Mouse (Mus musculus) mouse trophoblast stem cell (cell line): ENCODE measurements around the gene Tmem266.

Experiments used
- in situ Hi-C, 2 experiments: fragments of 300-500 bp; cut with MseI, MboI; formaldehyde crosslinking; loops; 2 replicates in 1 of 2; 3 replicates in 1 of 2; pipeline ENCODE4 v1.15.1; 2025

The Tmem266 gene

DNA sequence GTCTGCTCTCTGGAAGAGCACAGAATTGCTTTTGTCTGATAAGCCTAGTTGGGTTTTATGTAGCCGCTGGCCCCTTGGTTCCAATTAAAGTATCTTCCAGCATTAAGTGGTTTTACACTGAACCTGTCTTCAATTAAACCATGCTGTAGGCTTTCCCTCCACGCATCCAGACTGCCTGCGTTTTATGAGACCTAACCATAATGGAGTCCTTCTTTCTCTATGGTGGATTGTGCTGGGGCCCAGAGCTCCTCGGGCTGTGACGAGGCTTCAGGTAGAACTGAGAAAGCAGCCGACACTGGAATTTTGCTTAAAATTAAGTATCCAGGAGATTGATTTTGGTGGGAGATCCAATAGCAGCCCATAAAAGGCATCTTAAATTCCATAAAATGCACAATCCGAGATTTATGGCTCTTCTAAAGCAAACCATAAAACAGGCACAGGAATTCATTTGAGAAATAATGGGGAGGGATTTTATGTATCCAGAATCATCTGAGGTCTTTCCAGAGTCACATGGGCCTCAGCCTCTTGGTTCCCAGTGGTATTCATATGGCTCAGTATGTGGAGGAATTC, 72.4 kb downstream of the Tmem266 start:
- in situ Hi-C loops: no loop called here

DNA sequence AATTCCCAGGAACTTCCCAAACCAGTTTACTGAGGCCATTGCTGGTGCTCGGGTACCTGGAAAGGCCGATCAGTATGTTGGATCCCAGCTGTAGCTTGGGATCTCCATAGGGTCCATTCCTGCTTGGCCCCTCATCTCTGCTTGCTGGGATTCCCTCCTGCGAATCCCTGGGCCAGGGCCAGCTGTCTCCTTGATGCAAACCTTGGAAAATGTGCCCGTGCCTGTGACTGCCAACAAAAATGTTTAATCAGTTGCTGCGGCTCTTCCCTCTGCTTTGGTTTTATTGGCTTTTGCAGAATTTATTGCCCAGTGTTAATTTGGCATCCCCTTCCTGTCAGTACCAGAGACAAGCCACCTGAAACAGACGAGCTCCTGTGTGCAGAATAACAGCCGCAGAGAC, 75.6 kb downstream of the Tmem266 start:
- in situ Hi-C loops: no loop called here

DNA sequence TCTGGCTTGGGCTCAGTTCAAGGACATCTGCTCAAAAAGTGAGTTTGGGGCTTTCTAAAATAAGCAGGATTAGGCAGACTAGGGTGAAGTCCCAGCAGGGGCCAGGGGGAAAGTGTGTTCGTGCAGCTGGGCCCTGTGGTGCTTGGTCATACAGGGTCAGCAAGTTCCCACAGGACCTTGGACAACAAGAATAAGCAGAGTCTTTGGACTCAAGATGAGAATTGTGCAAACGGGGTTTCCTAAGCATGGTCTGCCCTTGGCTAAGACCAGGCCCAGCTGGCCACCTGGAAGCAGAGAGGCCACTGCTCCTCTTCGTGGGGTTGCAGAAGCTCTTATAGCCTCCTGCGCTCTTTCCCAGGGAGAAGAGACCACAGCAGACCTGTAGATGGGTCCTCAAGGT, 77.5 kb downstream of the Tmem266 start:
- in situ Hi-C loops: no loop called here

GRCm38 (mm10) chr9:55404976-55405702, 78.4 kb downstream of the Tmem266 start:
- in situ Hi-C loops: no loop called here

- in situ Hi-C loops: no loop called here
Observed at GRCm38 (mm10) chr9:55406773-55407172, 80.1 kb downstream of the Tmem266 start.

GRCm38 (mm10) chr9:55408851-55409250, 82.1 kb downstream of the Tmem266 start:
- in situ Hi-C loops: no loop called here

DNA sequence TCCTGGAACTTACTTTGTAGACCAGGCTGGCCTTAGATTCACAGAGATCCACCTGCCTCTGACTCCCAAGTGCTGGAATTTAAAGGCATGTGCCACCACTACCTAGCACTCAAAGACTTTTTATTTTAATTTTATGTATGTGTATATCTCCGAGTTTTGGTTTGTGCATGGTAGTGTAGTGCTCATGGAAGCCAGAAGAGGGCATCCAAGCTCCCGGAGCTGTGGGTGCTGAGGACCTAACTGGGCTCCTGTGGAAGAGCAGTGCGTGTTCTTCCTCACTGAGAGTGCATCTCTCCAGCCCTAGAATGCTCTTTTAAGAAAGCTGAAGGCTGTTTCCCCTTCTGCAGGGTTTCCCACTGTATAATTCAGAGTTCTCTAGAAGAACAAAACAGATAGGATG, 83.1 kb downstream of the Tmem266 start:
- in situ Hi-C loops: no loop called here

- in situ Hi-C loops: no loop called here
Observed at GRCm38 (mm10) chr9:55410430-55410829, 83.7 kb downstream of the Tmem266 start.

- in situ Hi-C loops: no loop called here
Observed at GRCm38 (mm10) chr9:55411154-55411553, 84.4 kb downstream of the Tmem266 start.

GRCm38 (mm10) chr9:55421786-55422185, 95.1 kb downstream of the Tmem266 start:
- in situ Hi-C loops: loop anchor here in 1 of 2 experiments (10.0 kb wide), 1 partner anchor 103 kb away; no protein-coding TSS in a partner anchor

DNA sequence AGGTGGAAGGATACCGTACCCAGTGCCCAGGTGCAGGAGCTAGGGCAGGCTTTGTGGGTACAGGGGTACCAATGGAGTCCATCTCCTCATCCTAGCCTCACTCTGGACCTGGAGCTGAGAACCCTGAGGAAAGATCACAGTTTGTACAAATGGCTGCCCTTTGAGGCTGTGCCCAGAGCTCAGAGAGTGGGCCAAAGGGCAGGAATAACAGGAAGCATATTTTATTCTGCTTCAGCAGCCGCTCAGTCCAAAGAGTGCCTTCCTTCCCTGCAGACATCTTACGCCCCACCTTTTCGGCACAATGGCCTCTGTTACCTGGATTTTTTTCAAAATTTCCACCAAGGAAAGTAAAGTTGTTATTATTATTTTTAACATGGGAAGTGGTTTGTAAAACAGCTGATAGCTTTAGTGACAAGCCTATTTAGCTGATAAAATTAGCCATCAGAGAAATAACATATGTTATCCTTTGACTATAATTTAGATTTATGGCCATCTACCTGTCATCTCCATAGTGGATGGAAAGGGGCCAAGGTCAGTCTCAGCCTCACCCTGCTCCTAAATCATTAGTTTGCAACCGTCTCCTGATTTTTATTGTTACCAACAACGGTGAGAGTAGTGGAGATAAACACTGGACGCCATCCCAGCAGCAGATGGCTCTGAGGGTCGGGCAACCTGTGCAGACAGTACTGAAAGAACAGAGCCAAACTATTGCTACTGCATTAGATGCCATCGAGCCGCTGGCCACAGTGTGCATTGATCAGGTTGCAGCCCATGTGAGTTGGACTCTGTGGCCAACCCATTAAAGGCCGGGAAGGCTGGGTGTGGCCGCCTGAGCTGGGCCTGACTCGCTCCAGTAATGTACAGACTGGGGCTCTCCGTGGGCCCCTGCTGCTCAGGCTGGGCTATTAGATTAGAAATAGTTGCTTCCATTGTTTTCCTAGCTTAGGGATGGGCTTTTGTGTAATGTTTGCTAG, 97.0 kb downstream of the Tmem266 start:
- in situ Hi-C loops: loop anchor here in 1 of 2 experiments (10.0 kb wide), 1 partner anchor 101 kb away; no protein-coding TSS in a partner anchor

- in situ Hi-C loops: loop anchor here (5.0 to 10.0 kb wide), 2 partner anchors 99 to 102 kb away; no protein-coding TSS in a partner anchor
Observed at GRCm38 (mm10) chr9:55425271-55425810, 98.6 kb downstream of the Tmem266 start.

GRCm38 (mm10) chr9:55429242-55429975, 102.7 kb downstream of the Tmem266 start:
- in situ Hi-C loops: loop anchor here (5.0 to 10.0 kb wide), 2 partner anchors 95 to 98 kb away; no protein-coding TSS in a partner anchor

DNA sequence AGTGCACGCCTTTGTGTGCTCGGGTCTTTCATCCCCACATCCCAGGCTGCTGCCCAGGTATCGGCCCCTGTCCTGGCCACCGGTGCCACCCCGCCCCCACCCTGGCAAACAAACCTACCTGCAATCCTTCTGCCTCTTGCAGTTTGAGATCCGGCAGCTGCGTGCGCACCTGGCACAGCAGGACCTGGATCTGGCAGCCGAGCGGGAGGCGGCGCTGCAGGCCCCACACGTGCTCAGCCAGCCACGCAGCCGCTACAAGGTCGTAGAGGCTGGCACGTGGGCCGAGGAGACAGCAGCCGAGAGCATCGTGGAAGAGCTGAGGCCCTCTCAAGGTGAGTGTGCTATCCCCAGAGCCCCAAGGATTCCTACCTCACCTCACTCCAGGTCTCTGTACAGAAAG, 103.4 kb downstream of the Tmem266 start:
- in situ Hi-C loops: no loop called here

DNA sequence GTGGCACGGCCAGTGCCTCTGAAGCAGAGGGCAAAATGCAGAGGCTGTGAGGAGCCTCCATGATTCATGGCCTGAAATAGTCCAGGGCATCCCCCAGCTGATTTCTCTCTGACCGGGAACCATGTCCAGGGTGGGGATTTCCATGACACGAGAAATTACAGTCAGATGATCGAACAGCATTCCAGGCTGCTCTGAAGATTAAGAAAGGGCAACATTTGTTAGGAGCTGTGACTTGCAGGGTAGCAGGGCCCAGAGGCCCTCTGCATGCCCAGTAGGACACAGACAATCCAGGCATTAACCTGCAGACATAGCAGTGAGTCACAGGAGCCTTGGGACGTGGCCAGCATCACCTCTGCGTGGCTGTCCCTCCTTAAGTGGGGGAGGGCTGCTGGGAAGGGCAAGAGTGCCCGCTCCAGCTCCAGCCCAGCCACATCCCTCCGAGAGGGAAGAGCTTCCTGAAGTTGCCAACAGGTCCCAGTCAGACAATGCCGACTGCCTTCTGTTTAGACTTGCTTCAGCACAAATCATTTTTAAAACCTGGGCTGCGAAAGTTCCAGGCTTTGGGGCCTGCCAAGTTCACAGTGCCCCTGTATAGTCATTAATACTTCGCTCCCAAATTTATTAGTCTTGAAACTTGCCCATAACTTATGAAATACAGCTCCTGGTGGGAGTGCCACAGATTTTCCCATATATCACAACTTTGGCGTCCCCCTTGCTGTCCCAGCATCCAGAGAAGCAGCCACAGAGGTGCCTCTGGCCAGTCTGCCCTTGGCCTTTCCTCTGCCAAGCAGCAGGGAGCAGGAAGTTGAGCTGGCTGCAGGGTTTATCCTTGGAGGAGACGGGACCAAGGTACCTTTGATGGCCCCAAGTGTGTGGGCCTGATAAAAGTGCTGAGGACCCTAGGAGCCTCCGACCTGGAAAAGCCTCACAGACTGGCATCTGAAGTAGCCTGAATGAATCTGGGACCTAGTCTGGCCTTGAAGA, 105.9 kb downstream of the Tmem266 start:
- in situ Hi-C loops: no loop called here

- in situ Hi-C loops: no loop called here
Observed at GRCm38 (mm10) chr9:55433875-55434274, 107.2 kb downstream of the Tmem266 start.

DNA sequence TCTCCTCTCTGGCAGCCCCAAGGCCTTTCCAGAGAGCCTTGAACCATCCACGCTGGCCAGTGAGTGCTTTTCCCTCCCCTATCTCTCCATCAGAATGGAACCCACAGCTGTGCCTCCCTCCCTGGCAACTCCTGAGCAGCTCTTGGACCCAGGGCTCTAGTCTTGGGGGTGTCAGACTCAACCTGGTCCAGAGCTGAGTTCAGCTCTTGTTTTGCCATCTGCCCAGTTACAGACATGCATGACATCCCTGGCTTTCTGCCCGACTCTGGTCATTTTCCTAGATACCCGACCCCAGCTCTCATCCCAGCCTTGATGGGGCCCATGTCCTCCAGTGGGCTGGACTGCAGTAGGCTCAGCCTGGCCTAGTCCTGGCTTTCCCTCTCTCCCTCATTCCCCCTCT, 111.7 kb downstream of the Tmem266 start:
- in situ Hi-C loops: no loop called here

DNA sequence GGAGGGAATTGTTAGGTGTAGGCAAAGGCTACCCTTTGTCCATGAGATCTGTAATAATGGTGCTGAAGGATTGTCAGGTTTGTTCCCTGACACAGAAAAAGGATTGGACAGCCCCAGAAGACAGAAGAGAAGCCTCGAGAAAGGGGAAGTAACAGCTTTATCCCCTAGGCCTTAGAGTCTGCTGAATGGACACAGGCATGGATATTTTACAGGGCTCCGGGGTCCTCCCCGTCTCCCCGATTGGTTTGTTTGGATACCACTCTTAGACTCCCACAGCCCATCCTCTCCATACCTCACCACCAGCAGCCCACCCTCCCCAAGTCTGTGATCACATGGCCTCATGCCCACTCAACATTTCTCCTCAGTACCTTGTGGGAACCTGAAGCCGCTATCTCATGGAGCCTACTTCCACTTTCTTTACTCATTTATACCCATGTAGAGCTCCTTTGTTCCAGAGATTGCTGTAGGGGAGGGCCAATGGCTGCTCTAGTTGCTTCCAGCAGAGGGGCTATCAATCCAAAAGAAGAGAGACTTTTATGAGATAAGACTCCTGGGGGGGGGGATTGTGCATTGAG, 112.6 kb downstream of the Tmem266 start:
- in situ Hi-C loops: no loop called here

DNA sequence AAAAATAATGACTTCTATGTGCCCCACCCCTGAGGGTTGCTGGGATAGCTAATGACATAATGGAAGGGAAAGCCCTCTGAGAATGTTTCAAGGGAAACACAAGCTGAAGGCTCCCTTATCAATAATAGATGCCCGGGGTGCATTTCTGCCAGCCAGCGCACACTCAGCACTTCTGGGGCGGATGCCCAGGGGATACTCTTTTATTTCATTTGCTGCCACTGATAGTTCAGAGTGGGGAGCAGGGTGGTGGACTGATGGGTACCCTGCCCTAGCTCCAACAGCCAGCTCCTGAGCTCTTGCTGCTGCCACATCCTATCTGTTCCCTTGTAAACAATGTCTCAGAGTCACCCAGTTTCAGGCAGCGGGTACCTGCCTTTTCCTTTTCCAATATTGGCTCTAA, 120.8 kb downstream of the Tmem266 start:
- in situ Hi-C loops: no loop called here
